Mouse (Mus musculus) testis, postnatal 10 days (tissue): ENCODE data around the gene Ip6k1.
"Not testable (repeated sequence)": the region's sequence is repeated elsewhere in the genome, so short reads cannot be mapped to it uniquely, and the experiment has no call there.

ENCODE experiments used
- DNase-seq: peaks from one replicate; pipeline ENCODE4 v3.0.0; 2021; ENCODE audit warnings: low spot score

The Ip6k1 gene

DNA sequence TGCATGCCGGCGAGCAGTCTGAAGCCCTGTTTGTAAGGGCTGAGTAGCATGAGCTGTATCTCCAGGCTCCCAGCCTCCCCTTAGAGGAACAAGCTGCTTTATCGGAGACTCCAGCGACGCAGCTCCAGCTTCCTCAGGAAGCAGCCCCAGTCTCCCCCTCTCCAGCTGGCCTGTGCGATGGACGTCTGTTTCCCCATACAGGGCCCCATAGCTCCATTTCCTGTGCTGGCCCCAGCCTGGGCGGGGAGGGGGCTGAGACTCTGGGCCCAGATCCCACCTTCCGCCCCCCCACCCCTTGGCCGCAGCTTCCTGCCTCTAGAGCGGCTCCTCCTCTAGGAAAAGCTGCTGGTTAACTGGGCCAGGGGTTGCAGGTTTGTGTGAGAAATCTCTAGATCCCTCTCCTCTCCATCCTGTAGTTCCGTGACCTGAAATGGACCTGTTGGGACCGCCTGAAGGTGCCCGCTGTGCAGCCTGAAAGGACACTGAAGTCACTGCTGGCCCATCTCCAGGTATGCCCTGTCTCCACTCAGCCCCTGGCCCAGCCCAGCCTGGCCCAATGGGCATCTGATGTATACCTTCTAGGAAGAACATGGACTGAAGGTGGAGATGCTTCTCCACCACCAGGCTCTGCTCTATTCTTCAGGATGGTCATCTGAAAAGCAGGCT lies 19.5 kb upstream of the Ip6k1 start, which contains the start of gene Gm20661:
Gm20661 (plus strand) TSS at position 378 of the 666 bp plus-strand sequence.
- DNase-seq: peak; percentile 73

GRCm38 (mm10) chr9:107983421-107983890 lies 18.8 kb upstream of the Ip6k1 start:
- DNase-seq: peak; percentile 85

- no peak for DNase-seq
Observed at GRCm38 (mm10) chr9:107984052-107984753, 18.1 kb upstream of the Ip6k1 start.

DNA sequence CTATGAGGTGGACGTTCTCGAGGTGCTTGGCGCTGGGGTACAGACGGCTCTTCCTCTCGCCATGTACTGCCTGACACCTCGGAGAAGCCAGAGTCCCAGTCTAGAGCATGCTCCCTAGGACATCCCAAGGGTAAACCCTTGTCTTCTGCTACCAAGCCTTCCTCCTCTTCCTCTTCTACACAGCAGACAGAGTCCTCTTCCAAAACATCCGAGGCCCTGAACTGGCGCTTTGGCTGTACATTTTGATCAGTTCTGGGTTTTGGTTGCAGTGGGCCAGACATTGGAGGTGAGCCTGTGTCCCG lies 17.6 kb upstream of the Ip6k1 start:
- no peak for DNase-seq

DNA sequence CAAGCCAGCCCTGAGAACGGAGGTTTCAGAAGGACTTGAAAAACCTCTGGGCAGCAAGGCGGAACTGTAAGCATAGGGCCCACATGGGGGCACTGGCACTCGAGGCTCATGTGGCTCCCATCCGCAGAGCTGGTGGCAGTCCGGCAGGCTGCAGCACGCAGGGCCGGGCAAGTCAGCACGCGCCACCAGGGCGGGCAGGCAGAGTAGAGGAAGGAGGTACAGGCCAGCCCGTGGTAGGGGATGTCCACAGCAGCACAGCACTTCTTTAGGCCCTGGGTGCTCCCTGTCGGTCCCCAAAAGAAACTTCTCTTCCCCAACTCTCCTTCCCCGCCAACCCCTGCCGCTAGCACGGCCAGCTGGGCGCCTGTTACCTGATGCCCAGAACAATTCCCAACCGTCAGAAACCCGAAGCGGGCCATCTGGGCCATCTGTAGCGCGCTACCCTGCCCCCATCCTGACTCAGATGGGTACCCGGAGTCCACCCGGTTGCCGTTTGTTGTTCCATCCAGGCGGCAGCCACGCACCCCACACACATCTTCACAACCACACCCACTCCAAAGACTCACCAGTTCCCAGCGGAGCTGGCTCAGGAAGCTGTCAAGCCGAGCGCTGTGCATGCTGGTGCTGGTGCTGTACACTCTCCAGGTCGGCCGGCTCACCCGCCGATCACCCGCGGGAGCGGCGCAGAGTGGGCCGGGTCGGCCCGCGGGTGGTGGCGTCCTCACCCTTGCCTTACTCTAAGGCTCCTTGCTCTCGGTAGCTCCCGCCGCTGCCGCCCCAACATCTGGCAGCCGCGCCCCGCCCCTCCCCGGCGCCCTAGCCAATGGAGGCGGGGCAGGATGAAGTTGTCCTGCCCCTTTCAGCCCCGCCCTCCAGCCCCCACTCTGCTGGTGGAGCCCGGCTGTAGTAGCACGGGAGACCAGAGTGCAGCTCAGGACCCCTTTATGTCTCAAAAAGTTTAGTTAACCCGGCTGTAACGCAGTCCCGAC lies 16.9 kb upstream of the Ip6k1 start, which contains the start of gene Inka1:
Inka1 (minus strand) TSS at position 749 of the 989 bp plus-strand sequence.
- DNase-seq: peak; percentile 95

DNA sequence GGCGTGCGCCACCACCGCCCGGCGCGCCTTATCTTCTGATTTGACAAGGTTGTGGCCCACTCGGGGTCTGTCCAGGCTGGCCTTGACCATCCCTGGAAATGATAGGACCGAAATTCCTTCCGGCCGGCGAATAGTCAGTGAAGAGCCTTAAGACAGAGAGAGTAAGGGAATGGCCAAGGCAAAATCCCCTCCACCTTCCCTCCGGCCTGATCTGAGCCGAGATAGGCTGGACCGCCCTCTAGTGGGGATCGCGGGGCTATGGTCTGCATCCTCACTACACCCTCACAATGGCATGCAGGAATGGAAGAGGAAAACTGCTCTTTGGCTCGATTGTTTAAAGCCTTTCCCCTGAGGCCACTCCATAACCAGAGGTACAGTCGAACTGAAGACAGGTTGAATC lies 15.9 kb upstream of the Ip6k1 start:
- peak; percentile 84 for DNase-seq

GRCm38 (mm10) chr9:107987950-107988349 lies 14.4 kb upstream of the Ip6k1 start:
- no peak for DNase-seq

GRCm38 (mm10) chr9:107992197-107992596 lies 10.1 kb upstream of the Ip6k1 start, which contains the start of gene Cdhr4:
TSS of gene Cdhr4 (plus strand) at chr9:107992497.
- DNase-seq: no peak

- no peak for DNase-seq
Observed at GRCm38 (mm10) chr9:107993013-107993412, 9.3 kb upstream of the Ip6k1 start.

- no peak for DNase-seq
Observed at GRCm38 (mm10) chr9:107994464-107994863, 7.8 kb upstream of the Ip6k1 start.

DNA sequence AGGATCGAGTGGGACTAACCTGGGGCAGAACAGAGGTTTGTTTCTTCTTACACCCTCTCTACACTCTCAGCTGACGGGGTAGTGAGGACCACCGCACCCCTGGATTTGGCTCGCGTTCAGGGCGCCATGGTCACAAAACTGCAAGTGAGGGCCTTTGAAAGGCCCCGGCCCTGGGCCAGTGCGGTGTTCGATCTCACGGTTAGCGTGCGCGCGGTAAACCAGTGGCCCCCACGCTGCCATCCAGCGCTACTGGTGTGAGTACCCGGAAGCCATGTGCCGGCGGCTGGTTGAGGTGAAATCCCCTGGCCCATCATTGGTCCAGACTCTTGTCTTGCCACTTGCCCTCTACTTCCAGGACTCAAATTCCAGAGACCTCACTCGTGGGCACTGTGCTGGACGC lies 6.8 kb upstream of the Ip6k1 start:
- no peak for DNase-seq

GRCm38 (mm10) chr9:107996049-107996448 lies 6.3 kb upstream of the Ip6k1 start, which contains the start of gene Gm20662:
TSS of gene Gm20662 (plus strand) at chr9:107996349.
- no peak for DNase-seq

DNA sequence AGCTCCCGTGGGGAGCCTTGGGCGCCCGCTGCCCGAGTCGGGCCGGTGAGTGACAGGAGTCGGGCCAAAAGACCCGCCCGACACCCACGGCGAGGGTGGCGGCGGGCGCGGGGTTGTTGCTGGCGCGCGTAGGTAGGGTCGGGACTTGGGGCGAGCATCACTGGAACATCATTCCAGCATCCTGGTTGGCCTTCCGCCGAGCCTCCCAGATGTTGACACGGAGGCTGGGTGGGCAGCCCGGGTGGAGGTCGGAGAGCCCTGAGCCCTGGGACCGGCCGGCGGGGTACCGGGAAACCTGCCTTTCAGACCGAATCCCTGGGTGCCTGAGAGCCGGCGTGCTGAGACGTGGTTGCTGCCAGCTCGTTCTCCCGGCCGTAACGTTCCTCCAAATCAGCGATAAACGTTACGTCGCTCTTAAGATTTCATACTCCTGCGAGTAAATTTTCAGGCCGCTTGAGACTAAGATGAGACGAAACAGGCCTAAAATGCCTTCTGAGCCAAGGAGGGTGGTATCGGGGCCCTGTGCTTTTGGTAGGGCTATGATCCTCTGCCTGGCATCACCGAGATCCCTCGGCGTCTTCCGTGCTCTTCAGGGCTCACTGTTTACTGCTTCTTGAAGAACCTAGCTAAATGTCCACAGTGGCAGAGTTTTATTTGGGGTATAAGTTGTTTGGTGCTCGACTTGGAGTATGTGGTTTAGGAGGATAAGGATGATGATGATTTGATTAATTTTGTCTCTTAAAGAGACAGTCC lies 653 bp downstream of the Ip6k1 start:
- DNase-seq: peak; percentile 76

GRCm38 (mm10) chr9:108003531-108003890 lies 1.2 kb downstream of the Ip6k1 start:
- DNase-seq: peak; percentile 45

DNA sequence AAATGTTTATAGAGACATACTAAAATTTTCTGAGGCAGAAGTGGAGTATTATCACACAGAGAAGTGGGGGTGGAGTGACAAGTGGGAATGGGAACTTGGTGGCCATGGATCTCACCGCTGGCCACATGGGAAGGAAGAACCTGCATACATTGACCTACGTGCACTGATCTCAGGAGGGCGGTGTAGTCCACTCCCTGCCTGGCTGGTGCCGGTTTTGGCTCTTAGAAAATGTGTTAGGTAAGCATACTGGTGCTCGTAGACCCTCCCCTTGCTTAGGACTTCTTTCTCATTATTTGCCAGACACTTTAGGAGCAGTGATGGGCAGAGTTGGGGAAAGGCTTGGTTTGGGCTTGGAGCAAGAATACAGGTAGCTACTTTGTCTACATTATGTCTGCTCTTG lies 5.7 kb downstream of the Ip6k1 start:
- DNase-seq: no peak

- no peak for DNase-seq
Observed at GRCm38 (mm10) chr9:108010385-108010784, 8.1 kb downstream of the Ip6k1 start.

DNA sequence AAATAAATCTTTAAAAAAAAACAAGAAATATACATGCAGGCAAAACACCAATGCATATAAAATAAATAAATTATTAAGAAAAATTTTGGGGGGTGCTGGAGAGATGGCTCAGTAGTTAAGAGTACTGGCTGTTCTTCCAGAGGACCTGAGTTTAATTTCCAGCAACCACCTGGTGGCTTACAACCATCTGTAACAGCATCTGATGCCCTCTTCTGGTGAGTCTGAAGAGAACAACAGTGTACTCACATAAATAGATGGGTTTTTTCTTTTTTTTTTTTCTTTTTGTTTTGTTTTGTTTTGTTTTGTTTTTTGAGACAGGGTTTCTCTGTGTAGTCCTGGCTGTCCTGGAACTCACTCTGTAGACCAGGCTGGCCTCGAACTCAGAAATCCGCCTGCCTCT lies 11.3 kb downstream of the Ip6k1 start:
- DNase-seq: not testable (repeated sequence)

GRCm38 (mm10) chr9:108017127-108017526 lies 14.8 kb downstream of the Ip6k1 start:
- DNase-seq: no peak

- no peak for DNase-seq
Observed at GRCm38 (mm10) chr9:108020741-108021140, 18.4 kb downstream of the Ip6k1 start.

- no peak for DNase-seq
Observed at GRCm38 (mm10) chr9:108023216-108023615, 20.9 kb downstream of the Ip6k1 start.

DNA sequence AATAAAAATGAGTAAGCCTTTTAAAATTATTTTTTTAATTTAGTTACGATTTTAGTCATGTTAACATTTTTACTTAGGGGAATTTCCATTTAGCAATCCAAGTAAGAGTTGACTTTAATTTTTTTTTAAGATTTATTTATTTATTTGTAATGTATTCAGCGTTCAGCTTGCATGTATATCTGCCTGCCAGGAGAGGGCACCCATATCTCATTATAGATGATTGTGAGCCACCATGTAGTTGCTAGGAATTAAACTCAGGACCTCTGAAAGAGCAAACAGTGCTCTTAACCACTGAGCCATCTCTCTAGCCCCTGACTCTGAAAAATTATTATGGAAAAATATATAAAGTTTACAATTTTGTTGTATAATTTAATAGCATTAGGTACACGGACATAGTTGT lies 24.3 kb downstream of the Ip6k1 start:
- DNase-seq: no peak

GRCm38 (mm10) chr9:108027867-108028266 lies 25.6 kb downstream of the Ip6k1 start:
- DNase-seq: no peak
